In the genomic region with DNA sequence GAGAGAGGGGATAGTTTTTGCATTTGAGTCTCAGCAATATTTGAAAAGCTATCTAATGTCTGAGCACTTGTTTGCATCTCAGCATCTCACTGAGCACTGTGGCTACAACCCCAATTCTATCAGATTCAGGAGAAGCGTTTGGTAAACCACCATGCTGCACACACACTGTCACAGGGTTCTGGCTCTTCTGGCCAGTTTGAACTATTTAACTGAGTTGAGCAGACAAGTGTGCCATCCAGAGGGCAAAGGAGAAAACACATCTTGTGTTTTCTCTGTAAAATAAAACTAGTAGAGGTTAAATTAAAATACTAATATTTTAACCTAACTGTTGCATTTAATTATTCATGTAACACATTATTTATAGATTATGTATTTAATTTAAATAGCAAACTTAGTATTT, we compare ENCODE assay signal across 10 mouse cellular contexts.
DNase-seq lines count a peak whose midpoint lies in the region; ATAC-seq and TF ChIP-seq lines count a peak whose summit lies in the region.
"Had no signal": no experiment of that assay in that cellular context is flagged by ENCODE, and none has a peak within 500 bp of the region (broad histone marks: within the 10 kb centered on the region; RNA-seq: fewer than 3 reads in every experiment).

No protein-coding gene starts in this region.

- dilution Hi-C loops in CH12.LX (cut with MboI; ENCODE audit: extremely low pct_ligation_motif_present, extremely low pct_unique_long_range_greater_than_20kb, low sequenced_read_pairs), result no loop called here

- H3K4me2 ChIP-seq in kidney, postnatal 0 days (ENCODE audit: low read length), result no peak overlapping the region
- H3K4me2 ChIP-seq in kidney, embryonic 16.5 days (replicated peaks; ENCODE audit: low read depth, low read length), result no peak overlapping the region
- H3K4me2 ChIP-seq in CH12.LX (ENCODE audit: insufficient read depth, low read depth, poor library complexity, severe bottlenecking), result no peak overlapping the region
- no peak overlapping the region for H3K4me2 ChIP-seq in forebrain, embryonic 16.5 days (ENCODE audit: low read length)

- no peak for ATAC-seq in kidney, postnatal 0 days (replicated peaks; ENCODE audit: low FRiP score, low read depth)
- ATAC-seq in kidney, embryonic 16.5 days (ENCODE audit: low FRiP score, low TSS enrichment), result no peak
- peak; percentile 63; the same call in 1 of the 2 replicates for ATAC-seq in forebrain, embryonic 16.5 days
- ATAC-seq: activated CD4-positive, CD25-positive, alpha-beta regulatory T cell, adult 4 months had no signal

- H3K9me3 ChIP-seq in kidney, postnatal 0 days (replicated peaks; ENCODE audit: low read length), result no peaks in the 10 kb centered on the region
- no peaks in the 10 kb centered on the region for H3K9me3 ChIP-seq in kidney, embryonic 16.5 days (ENCODE audit: low read length)
- no peaks in the 10 kb centered on the region for H3K9me3 ChIP-seq in CH12.LX (replicated peaks; ENCODE audit: low read length)
- no peaks in the 10 kb centered on the region for H3K9me3 ChIP-seq in MEL (replicated peaks; ENCODE audit: insufficient read depth, low read length)
- H3K9me3 ChIP-seq in forebrain, embryonic 16.5 days (ENCODE audit: control insufficient read depth, low read length), result no peaks in the 10 kb centered on the region

- intact Hi-C loops in left cerebral cortex, postnatal 36 days (cut with DNase I), result loop anchor here (10.0 kb wide), 2 partner anchors 170 to 430 kb away; no protein-coding TSS in a partner anchor

- TF ChIP-seq RAD21 in CH12.LX (IDR thresholded peaks at IDR 0.05; ENCODE audit: low read depth, low read length) (peak; percentile 78), MEL (IDR thresholded peaks at IDR 0.05; ENCODE audit: low read depth, low read length) (peak; percentile 62)

- TF ChIP-seq EP300 in CH12.LX (IDR thresholded peaks at IDR 0.05; ENCODE audit: low read length) (no peak), MEL (IDR thresholded peaks at IDR 0.05; ENCODE audit: low read depth in 1 of 2, low read length in 2 of 2) (no peak)

- no peak overlapping the region for H3K9ac ChIP-seq in kidney, postnatal 0 days (ENCODE audit: low read depth, low read length)
- no peak overlapping the region for H3K9ac ChIP-seq in kidney, embryonic 16.5 days (replicated peaks; ENCODE audit: low read length)
- H3K9ac ChIP-seq in CH12.LX (ENCODE audit: insufficient read depth, low read depth) (no peak overlapping the region), MEL (ENCODE audit: control insufficient read depth, low read depth, low read length, poor library complexity, severe bottlenecking) (no peak overlapping the region)
- no peak overlapping the region for H3K9ac ChIP-seq in forebrain, embryonic 16.5 days (replicated peaks; ENCODE audit: low read depth, low read length)

- no peak overlapping the region for H3K27ac ChIP-seq in kidney, postnatal 0 days
- H3K27ac ChIP-seq in kidney, embryonic 16.5 days (ENCODE audit: low read length), result no peak overlapping the region
- H3K27ac ChIP-seq in CH12.LX (ENCODE audit: insufficient read depth, low read depth) (no peak overlapping the region), MEL (ENCODE audit: control insufficient read depth, low read depth, low read length) (no peak overlapping the region)
- H3K27ac ChIP-seq in forebrain, embryonic 16.5 days (ENCODE audit: low read length), result no peak overlapping the region
- H3K27ac ChIP-seq: macrophage had no signal

- no peak for TF ChIP-seq POLR2A in CH12.LX (IDR thresholded peaks at IDR 0.05; ENCODE audit: low read depth, low read length)
- TF ChIP-seq POLR2A in MEL (IDR thresholded peaks at IDR 0.05; ENCODE audit: control insufficient read depth in 1 of 2, insufficient read depth in 1 of 2, low read depth in 1 of 2, low read length in 2 of 2, poor library complexity in 1 of 2), result no peak

- H3K4me1 ChIP-seq in kidney, postnatal 0 days (replicated peaks; ENCODE audit: insufficient read depth, low read length), result no peaks in the 10 kb centered on the region
- H3K4me1 ChIP-seq in kidney, embryonic 16.5 days (ENCODE audit: insufficient read depth, low read length), result no peaks in the 10 kb centered on the region
- H3K4me1 ChIP-seq in CH12.LX (ENCODE audit: control insufficient read depth in 1 of 2, insufficient read depth in 2 of 2), result no peaks in the 10 kb centered on the region
- no peaks in the 10 kb centered on the region for H3K4me1 ChIP-seq in MEL (ENCODE audit: control insufficient read depth in 1 of 2, insufficient read depth in 2 of 2, low read length in 2 of 2)
- H3K4me1 ChIP-seq in forebrain, embryonic 16.5 days (replicated peaks; ENCODE audit: control insufficient read depth, insufficient read depth, low read length), result no peaks in the 10 kb centered on the region

- in situ Hi-C loops in CH12.LX (cut with MboI; ENCODE audit: low pct_ligation_motif_present, low pct_unique_long_range_greater_than_20kb, low sequenced_read_pairs), result loop anchor here (10.0 to 25.0 kb wide), 2 partner anchors 430 to 697 kb away; a partner anchor contains a TSS

- WGBS in kidney, postnatal 0 days, result 64% methylated on average over 1 of the region's 1 CpGs
- whole genome bisulfite sequencing in kidney, embryonic 16.5 days, result 54% methylated on average over 1 of the region's 1 CpGs
- whole genome bisulfite sequencing in forebrain, embryonic 16.5 days, result 14% methylated on average over 1 of the region's 1 CpGs

- DNase-seq in kidney, postnatal 0 days (ENCODE audit: low spot score), result peak; percentile 29
- DNase-seq in CH12.LX (ENCODE audit: extremely low read depth), result peak; percentile 26
- peak; percentile 25 for DNase-seq in MEL (ENCODE audit: low read depth, low spot score)
- DNase-seq in B cell, adult 2 months, result no peak
- no peak for DNase-seq in left cerebral cortex, postnatal 36 days (ENCODE audit: low spot score in 2 of 2)
- DNase-seq: heart, postnatal 4 days had no signal

- no peak overlapping the region for H3K4me3 ChIP-seq in kidney, postnatal 0 days (replicated peaks; ENCODE audit: low read depth, low read length)
- no peak overlapping the region for H3K4me3 ChIP-seq in kidney, embryonic 16.5 days (ENCODE audit: low read length)
- no peak overlapping the region for H3K4me3 ChIP-seq in CH12.LX (replicated peaks in 1 of 3; ENCODE audit: low read depth in 2 of 3, low read length in 2 of 3, poor library complexity in 1 of 3)
- no peak overlapping the region for H3K4me3 ChIP-seq in MEL (ENCODE audit: control insufficient read depth in 1 of 2, insufficient read depth in 1 of 2, low read depth in 2 of 2, low read length in 2 of 2)
- no peak overlapping the region for H3K4me3 ChIP-seq in forebrain, embryonic 16.5 days (replicated peaks; ENCODE audit: low read length)

- peak; percentile 44; the same call in 1 of the 2 replicates for TF ChIP-seq CTCF in kidney, postnatal 0 days (IDR thresholded peaks at IDR 0.05; ENCODE audit: low read depth)
- peak in 1 of 2 experiments; percentile 65; a peak in 2 of 4 replicates for TF ChIP-seq CTCF in CH12.LX (conservative IDR thresholded peaks at IDR 0.05 in 1 of 2, IDR thresholded peaks at IDR 0.05 in 1 of 2; ENCODE audit: low read depth in 2 of 2, low read length in 2 of 2)
- TF ChIP-seq CTCF in MEL (IDR thresholded peaks at IDR 0.05 in 2 of 3, conservative IDR thresholded peaks at IDR 0.05 in 1 of 3; ENCODE audit: control insufficient read depth in 1 of 3, insufficient read depth in 1 of 3, low read depth in 2 of 3, low read length in 3 of 3, poor library complexity in 1 of 3, severe bottlenecking in 1 of 3), result peak in 1 of 3 experiments; percentile 56; a peak in 2 of 6 replicates

- no peaks in the 10 kb centered on the region for H3K27me3 ChIP-seq in kidney, postnatal 0 days (ENCODE audit: insufficient read depth, low read length)
- no peaks in the 10 kb centered on the region for H3K27me3 ChIP-seq in kidney, embryonic 16.5 days (ENCODE audit: insufficient read depth, low read length)
- H3K27me3 ChIP-seq in CH12.LX (replicated peaks), result no peaks in the 10 kb centered on the region
- no peaks in the 10 kb centered on the region for H3K27me3 ChIP-seq in MEL (ENCODE audit: control insufficient read depth in 1 of 2, insufficient read depth in 2 of 2, low read length in 2 of 2)
- H3K27me3 ChIP-seq in forebrain, embryonic 16.5 days (replicated peaks; ENCODE audit: control insufficient read depth, insufficient read depth, low read length), result no peaks in the 10 kb centered on the region

- H3K79me2 ChIP-seq in CH12.LX (replicated peaks; ENCODE audit: control insufficient read depth, extremely low read depth, insufficient read depth, poor library complexity, severe bottlenecking) (no peaks in the 10 kb centered on the region), MEL (ENCODE audit: control insufficient read depth, insufficient read depth, low read length, poor library complexity) (no peaks in the 10 kb centered on the region)

- H3K36me3 ChIP-seq in kidney, postnatal 0 days (ENCODE audit: insufficient read depth, low read length), result no peaks in the 10 kb centered on the region
- 0 out of 2 replicates have a peak, but pooled peaks cover 3% of the 10 kb centered on the region for H3K36me3 ChIP-seq in kidney, embryonic 16.5 days (ENCODE audit: insufficient read depth, low read length)
- peaks cover 0 to 50% of the 10 kb centered on the region in 2 experiments for H3K36me3 ChIP-seq in CH12.LX (replicated peaks in 1 of 2; ENCODE audit: control insufficient read depth in 1 of 2, insufficient read depth in 1 of 2, low read length in 1 of 2)
- H3K36me3 ChIP-seq in MEL (ENCODE audit: control insufficient read depth in 1 of 2, insufficient read depth in 2 of 2, low read length in 2 of 2), result no peaks in the 10 kb centered on the region
- H3K36me3 ChIP-seq in forebrain, embryonic 16.5 days (ENCODE audit: control insufficient read depth, insufficient read depth), result 0 out of 2 replicates have a peak, but pooled peaks cover 3% of the 10 kb centered on the region

TF ChIP-seq in CH12.LX, 34 proteins besides CTCF, POLR2A, EP300 and RAD21 (continues in another document):
- peak; percentile 29; the same call in 1 of the 2 replicates for TF ChIP-seq ZC3H11A (IDR thresholded peaks at IDR 0.05; ENCODE audit: low read depth, low read length)
- TF ChIP-seq USF1 (IDR thresholded peaks at IDR 0.05; ENCODE audit: low read depth, low read length), result no peak
- peak; percentile 67 for TF ChIP-seq SMC3 (IDR thresholded peaks at IDR 0.05; ENCODE audit: low read depth, low read length)
- TF ChIP-seq MAZ (IDR thresholded peaks at IDR 0.05; ENCODE audit: low read depth, low read length), result no peak
- TF ChIP-seq UBTF (IDR thresholded peaks at IDR 0.05; ENCODE audit: low read depth, low read length), result no peak
- no peak for TF ChIP-seq JUND (conservative IDR thresholded peaks at IDR 0.05; ENCODE audit: low read depth, low read length)

TF ChIP-seq in MEL, 35 proteins besides CTCF, POLR2A, EP300 and RAD21 (continues in another document):
- TF ChIP-seq ZKSCAN1 (IDR thresholded peaks at IDR 0.05; ENCODE audit: low read depth, low read length), result no peak
- no peak for TF ChIP-seq UBTF (IDR thresholded peaks at IDR 0.05; ENCODE audit: borderline replicate concordance, insufficient read depth, low read depth, low read length)
- no peak for TF ChIP-seq GABPA (IDR thresholded peaks at IDR 0.05; ENCODE audit: low read depth, low read length)
- TF ChIP-seq TBP (IDR thresholded peaks at IDR 0.05; ENCODE audit: low read depth, low read length), result no peak
- TF ChIP-seq JUND (IDR thresholded peaks at IDR 0.05; ENCODE audit: low read depth, low read length), result no peak
- peak; percentile 31; the same call in 1 of the 2 replicates for TF ChIP-seq ZC3H11A (IDR thresholded peaks at IDR 0.05; ENCODE audit: low read depth, low read length)

Comparison
In these comparisons a context has a peak if more than half of its experiments do, and no peak if none do; other contexts are left out.
1. DNase-seq: peak in kidney, postnatal 0 days (single experiment), CH12.LX (single experiment) and MEL (single experiment); none in B cell, adult 2 months (0 of 2) and left cerebral cortex, postnatal 36 days (0 of 2).